Mouse (Mus musculus): ENCODE data around the gene Olfr870.

DNA sequence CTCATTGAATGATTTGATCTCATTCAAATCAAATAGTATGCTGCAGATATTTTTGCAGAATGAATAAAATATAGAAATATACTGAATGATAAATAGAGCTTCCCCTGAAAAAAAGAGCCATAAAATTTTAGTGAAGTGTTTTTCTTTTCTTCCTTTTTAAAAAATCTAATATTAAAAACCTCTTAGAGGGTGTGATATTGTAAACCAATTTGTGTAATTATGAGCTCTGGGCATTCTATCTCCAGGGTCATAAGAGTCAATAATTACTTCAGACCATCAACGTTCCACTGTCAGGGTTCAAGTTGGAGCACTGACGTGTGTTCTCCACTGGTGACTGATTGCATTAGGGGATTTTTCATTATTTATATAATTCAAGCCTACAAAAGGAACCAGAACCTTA, 45.1 kb downstream of the Olfr870 start, which contains the start of gene Olfr869:
- TF ChIP-seq POLR2A (IDR thresholded peaks at IDR 0.05; ENCODE audit: borderline replicate concordance, extremely low read depth, insufficient read depth, insufficient read length, poor library complexity, severe bottlenecking) (no peak), CTCF (IDR thresholded peaks at IDR 0.05; ENCODE audit: borderline replicate concordance, extremely low read depth, insufficient read depth, insufficient read length) (no peak)
